Mouse (Mus musculus): ENCODE data around the gene Ptcd1. TPM values are rescaled to one million over a fixed set of nuclear protein-coding genes. Genes with fewer than 3 reads are reported as not detected.

Ptcd1 gene
- total and polyA plus RNA-seq, 3 experiments: 21.0 to 22.3 TPM; not detected in 1

DNA sequence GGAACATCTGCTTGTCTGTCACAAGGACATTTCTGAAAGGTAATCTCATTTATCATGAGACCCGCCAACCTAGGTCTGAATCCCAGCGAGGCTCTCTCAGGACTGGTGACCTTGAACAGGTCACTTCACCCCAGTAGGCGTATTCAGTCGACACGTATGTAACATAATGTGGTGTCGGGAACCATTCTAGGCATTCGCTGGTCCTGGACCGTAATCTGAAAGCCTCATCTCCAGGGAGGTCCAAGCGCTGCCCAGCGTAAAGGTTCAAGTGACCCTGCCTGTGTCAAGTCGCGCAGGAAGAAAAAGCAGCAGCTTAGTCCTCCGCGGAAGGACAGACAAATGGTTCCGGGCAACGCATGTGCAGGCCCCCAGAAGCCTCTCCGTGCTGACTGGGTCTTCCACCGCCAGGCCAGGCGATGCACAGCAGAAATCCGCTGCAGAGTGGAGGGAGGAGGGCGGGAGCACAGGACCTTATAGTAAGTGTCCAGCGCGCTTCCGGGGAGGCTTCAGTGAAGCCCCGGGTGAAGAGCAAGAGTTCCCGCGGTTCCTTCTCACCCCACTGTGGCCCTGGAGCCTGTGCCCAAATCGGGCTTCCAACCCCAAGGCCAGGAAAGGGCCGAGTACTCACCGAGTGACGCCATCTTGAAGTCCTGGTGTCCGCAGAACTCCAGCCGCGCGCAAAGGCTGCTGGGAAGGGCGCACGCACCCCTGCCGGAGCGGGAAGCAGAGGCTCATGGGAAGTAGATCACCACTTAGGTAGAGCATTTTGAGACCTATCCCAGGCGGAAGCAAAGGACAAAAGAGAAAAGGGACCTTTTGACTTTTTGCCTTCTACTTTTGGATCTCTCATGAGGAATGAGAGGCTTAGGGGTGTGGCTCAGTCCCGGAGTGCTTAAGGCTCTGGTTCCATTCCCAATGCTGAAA is 24.2 kb upstream of the Ptcd1 start (continued):
- TF ChIP-seq USF1 (IDR thresholded peaks at IDR 0.05; ENCODE audit: low read depth, low read length): no peak
- no peak for TF ChIP-seq MAFK (IDR thresholded peaks at IDR 0.05; ENCODE audit: borderline replicate concordance, low read depth, low read length)
- TF ChIP-seq NELFE (IDR thresholded peaks at IDR 0.05; ENCODE audit: low read depth, low read length): no peak; the same call in none of the 2 replicates
- TF ChIP-seq E2F4 (IDR thresholded peaks at IDR 0.05; ENCODE audit: borderline replicate concordance, low read depth, low read length): peak; percentile 94
- TF ChIP-seq MAX (IDR thresholded peaks at IDR 0.05; ENCODE audit: low read length): 0 out of 2 replicates have a peak, but pooled peaks have one; percentile 15
- TF ChIP-seq ZKSCAN1 (IDR thresholded peaks at IDR 0.05; ENCODE audit: low read depth, low read length): no peak
- no peak for TF ChIP-seq BHLHE40 (IDR thresholded peaks at IDR 0.05; ENCODE audit: borderline replicate concordance, low read depth, low read length)
- no peak for TF ChIP-seq TAL1 (IDR thresholded peaks at IDR 0.05; ENCODE audit: low read length)
- no peak for TF ChIP-seq USF2 (IDR thresholded peaks at IDR 0.05; ENCODE audit: borderline replicate concordance in 1 of 2, insufficient read depth in 1 of 2, low read depth in 1 of 2, low read length in 2 of 2)
- no peak for TF ChIP-seq RAD21 (IDR thresholded peaks at IDR 0.05; ENCODE audit: low read depth, low read length)
- no peak for TF ChIP-seq UBTF (IDR thresholded peaks at IDR 0.05; ENCODE audit: borderline replicate concordance, insufficient read depth, low read depth, low read length)
- TF ChIP-seq MXI1 (IDR thresholded peaks at IDR 0.05; ENCODE audit: low read depth, low read length): peak; percentile 64
- no peak for TF ChIP-seq JUND (IDR thresholded peaks at IDR 0.05; ENCODE audit: low read depth, low read length)
- peak; percentile 89 for TF ChIP-seq HCFC1 (IDR thresholded peaks at IDR 0.05; ENCODE audit: low read depth, low read length)
- 0 out of 2 replicates have a peak, but pooled peaks have one; percentile 69 for TF ChIP-seq ZMIZ1 (IDR thresholded peaks at IDR 0.05; ENCODE audit: low read depth, low read length)
- peak; percentile 59 for TF ChIP-seq NRF1 (IDR thresholded peaks at IDR 0.05; ENCODE audit: insufficient read depth, low read depth, low read length, poor library complexity, severe bottlenecking)
- TF ChIP-seq SIN3A (IDR thresholded peaks at IDR 0.05; ENCODE audit: low read length): peak; percentile 89
- peak; percentile 35; the same call in 1 of the 2 replicates for TF ChIP-seq MAZ (IDR thresholded peaks at IDR 0.05; ENCODE audit: low read depth, low read length)
- no peak; the same call in 1 of the 2 replicates for TF ChIP-seq KAT2A (conservative IDR thresholded peaks at IDR 0.05; ENCODE audit: low read depth, low read length)
- peak; percentile 76 for TF ChIP-seq TCF12 (IDR thresholded peaks at IDR 0.05; ENCODE audit: low read depth, low read length)
- no peak for TF ChIP-seq CHD2 (IDR thresholded peaks at IDR 0.05; ENCODE audit: low read length)

DNA sequence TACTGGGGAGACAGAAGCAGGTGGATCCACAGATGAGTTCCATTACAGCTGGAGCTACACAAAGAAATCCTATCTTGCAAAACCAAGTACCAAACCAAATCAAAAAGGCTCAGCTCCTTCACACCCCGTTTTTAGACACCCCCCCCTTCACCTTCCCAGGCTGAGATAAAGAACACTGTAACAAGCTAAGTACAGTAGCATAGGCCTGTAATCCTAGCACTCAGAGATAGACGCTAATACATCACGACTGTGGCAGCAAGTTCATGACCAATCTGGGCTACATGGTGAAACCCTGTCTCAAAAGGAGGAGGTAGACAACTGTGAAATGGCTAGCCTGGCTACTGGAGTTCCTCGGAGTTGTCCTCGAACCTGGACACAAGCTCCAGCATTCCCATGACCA is 23.5 kb upstream of the Ptcd1 start:
- peak overlapping the region; percentile 75 to 81 for H3K4me3 ChIP-seq (ENCODE audit: control insufficient read depth in 1 of 2, insufficient read depth in 1 of 2, low read depth in 2 of 2, low read length in 2 of 2)
- peaks cover 2 to 22% of the 10 kb centered on the region in 2 experiments; a peak in 3 of 4 replicates for H3K36me3 ChIP-seq (ENCODE audit: control insufficient read depth in 1 of 2, insufficient read depth in 2 of 2, low read length in 2 of 2)
- TF ChIP-seq POLR2A (IDR thresholded peaks at IDR 0.05; ENCODE audit: control insufficient read depth in 1 of 2, insufficient read depth in 1 of 2, low read depth in 1 of 2, low read length in 2 of 2, poor library complexity in 1 of 2) (0 out of 4 replicates have a peak, but pooled peaks of 1 of the 2 experiments have one; percentile 21), ELF1 (IDR thresholded peaks at IDR 0.05; ENCODE audit: low read depth, low read length) (no peak), MYB (IDR thresholded peaks at IDR 0.05; ENCODE audit: low read depth, low read length) (no peak), MAZ (IDR thresholded peaks at IDR 0.05; ENCODE audit: low read depth, low read length) (no peak), HCFC1 (IDR thresholded peaks at IDR 0.05; ENCODE audit: low read depth, low read length) (no peak), ZNF384 (IDR thresholded peaks at IDR 0.05; ENCODE audit: low read depth, low read length) (no peak), CHD2 (IDR thresholded peaks at IDR 0.05; ENCODE audit: low read length) (no peak), RAD21 (IDR thresholded peaks at IDR 0.05; ENCODE audit: low read depth, low read length) (no peak), NRF1 (IDR thresholded peaks at IDR 0.05; ENCODE audit: insufficient read depth, low read depth, low read length, poor library complexity, severe bottlenecking) (no peak), USF2 (IDR thresholded peaks at IDR 0.05; ENCODE audit: borderline replicate concordance in 1 of 2, insufficient read depth in 1 of 2, low read depth in 1 of 2, low read length in 2 of 2) (no peak), TBP (IDR thresholded peaks at IDR 0.05; ENCODE audit: low read depth, low read length) (peak; percentile 32; the same call in 1 of the 2 replicates), MAX (IDR thresholded peaks at IDR 0.05; ENCODE audit: low read length) (no peak), KAT2A (conservative IDR thresholded peaks at IDR 0.05; ENCODE audit: low read depth, low read length) (no peak), GATA1 (IDR thresholded peaks at IDR 0.05; ENCODE audit: low read depth, low read length) (peak; percentile 31; the same call in 1 of the 2 replicates), RCOR1 (IDR thresholded peaks at IDR 0.05; ENCODE audit: low read depth, low read length) (0 out of 2 replicates have a peak, but pooled peaks have one; percentile 10), SIN3A (IDR thresholded peaks at IDR 0.05; ENCODE audit: low read length) (no peak; the same call in 1 of the 2 replicates), ETS1 (IDR thresholded peaks at IDR 0.05; ENCODE audit: low read depth, low read length) (0 out of 2 replicates have a peak, but pooled peaks have one; percentile 37), CHD1 (IDR thresholded peaks at IDR 0.05; ENCODE audit: low read depth, low read length) (0 out of 2 replicates have a peak, but pooled peaks have one; percentile 12)
- peak overlapping the region; percentile 93 for H3K9ac ChIP-seq (ENCODE audit: control insufficient read depth, low read depth, low read length, poor library complexity, severe bottlenecking)
- peak; percentile 64 for DNase-seq (ENCODE audit: low read depth, low spot score)
- peaks cover 0 to 20% of the 10 kb centered on the region in 2 experiments; a peak in 3 of 4 replicates for H3K4me1 ChIP-seq (ENCODE audit: control insufficient read depth in 1 of 2, insufficient read depth in 2 of 2, low read length in 2 of 2)
- no peaks in the 10 kb centered on the region for H3K27me3 ChIP-seq (ENCODE audit: control insufficient read depth in 1 of 2, insufficient read depth in 2 of 2, low read length in 2 of 2)
- peak overlapping the region; percentile 75 for H3K27ac ChIP-seq (ENCODE audit: control insufficient read depth, low read depth, low read length)
- peaks cover 45% of the 10 kb centered on the region for H3K79me2 ChIP-seq (ENCODE audit: control insufficient read depth, insufficient read depth, low read length, poor library complexity)
- H3K9me3 ChIP-seq (replicated peaks; ENCODE audit: insufficient read depth, low read length): no peaks in the 10 kb centered on the region

Data from MEL (cell line).